Mouse (Mus musculus) neural tube, embryonic 15.5 days (tissue): ENCODE data around the gene Lrmda. TPM values are rescaled to one million over a fixed set of nuclear protein-coding genes. Genes with fewer than 3 reads are reported as not detected.

Source experiments
- ATAC-seq: fragments of 200-750 bp; cut with Nextera tagmentation; 2 replicates; pipeline ENCODE4 v1.8.0; 2017; ENCODE audit warnings: mild to moderate bottlenecking, moderate TSS enrichment, moderate library complexity; ENCODE audit not compliant: low FRiP score
- H3K27ac ChIP-seq: fragments of 300-500 bp; sonication (generic); replicated peaks from 2 replicates; pipeline ENCODE4 v1.5.1; 2015; ENCODE audit warnings: mild to moderate bottlenecking, inconsistent platforms
- H3K27me3 ChIP-seq: fragments of 300-500 bp; sonication (generic); replicated peaks from 2 replicates; pipeline ENCODE4 v1.6.1; 2015; ENCODE audit warnings: inconsistent platforms
- H3K36me3 ChIP-seq: fragments of 300-500 bp; sonication (generic); 2 replicates; pipeline ENCODE4 v1.6.1; 2015; ENCODE audit warnings: inconsistent platforms
- H3K4me1 ChIP-seq: fragments of 300-500 bp; sonication (generic); 2 replicates; pipeline ENCODE4 v1.6.1; 2015; ENCODE audit warnings: inconsistent platforms
- H3K4me2 ChIP-seq: fragments of 300-500 bp; sonication (generic); 2 replicates; pipeline ENCODE4 v1.6.1; 2015; ENCODE audit warnings: inconsistent platforms, mild to moderate bottlenecking, moderate library complexity
- H3K4me3 ChIP-seq: fragments of 300-500 bp; sonication (generic); replicated peaks from 2 replicates; pipeline ENCODE4 v1.5.1; 2015; ENCODE audit warnings: mild to moderate bottlenecking, inconsistent platforms
- H3K9ac ChIP-seq: fragments of 300-500 bp; sonication (generic); replicated peaks from 2 replicates; pipeline ENCODE4 v1.6.1; 2015; ENCODE audit warnings: mild to moderate bottlenecking, inconsistent platforms
- H3K9me3 ChIP-seq: fragments of 300-500 bp; sonication (generic); replicated peaks from 2 replicates; pipeline ENCODE4 v1.6.1; 2016; ENCODE audit warnings: inconsistent platforms
- WGBS: fragments of 180-500 bp; shearing (Covaris S2); methylation state at CpG from one replicate; pipeline ENCODE4 v1.1.7; 2015; ENCODE audit warnings: mixed read lengths; 5-methylcytosine and 5-hydroxymethylcytosine counted together
- polyA plus RNA-seq: library from polyadenylated mRNA; unstranded; fragments of >200 nt; fragmentation: Nextera tagmentation; extraction: Ambion mirVana; gene quantifications from 2 replicates; pipeline ENCODE4 v1.2.1, GENCODE M21; 2015

Lrmda gene
- polyA plus RNA-seq, 1 experiment from 2014 or later: 0.68 TPM

DNA sequence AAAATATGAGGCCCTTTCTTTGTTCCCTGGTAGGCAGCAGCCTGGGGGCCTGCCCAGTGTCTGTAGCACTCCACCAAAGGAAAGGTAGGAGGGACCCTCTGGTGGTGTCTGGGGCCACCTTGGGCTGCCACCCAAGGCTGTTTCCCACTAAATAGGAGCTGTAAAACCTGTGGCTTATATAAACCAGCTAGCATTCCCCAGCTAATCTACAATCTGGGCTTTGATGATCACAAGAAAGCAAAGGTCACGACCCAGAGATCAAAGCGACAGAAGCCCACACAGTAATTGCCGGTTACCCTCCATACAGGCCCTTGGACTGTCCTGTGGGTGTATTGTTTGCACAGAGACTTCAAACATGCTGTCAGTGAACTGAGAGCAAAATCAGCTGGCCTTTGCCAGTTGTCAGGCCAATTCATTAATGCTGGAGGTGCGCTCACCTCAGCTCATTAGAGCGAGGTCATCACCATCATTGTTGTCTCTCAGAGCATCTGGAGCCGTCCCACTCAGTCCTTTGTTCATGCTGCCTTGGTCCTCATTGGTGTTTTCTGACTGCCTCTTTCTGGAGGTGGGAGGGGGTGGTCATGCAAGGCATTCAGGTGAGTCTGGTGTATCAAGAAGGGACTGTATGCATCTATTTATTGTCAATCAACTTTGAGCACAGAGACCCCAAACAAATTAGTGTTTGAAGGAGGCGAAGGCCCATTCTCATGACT, 570.1 kb downstream of the Lrmda start:
- Histone ChIP-seq H3K4me2 (no peak overlapping the region), H3K9ac (no peak overlapping the region), H3K4me1 (peaks cover 4% of the 10 kb centered on the region; the same call in 1 of the 2 replicates), H3K27ac (no peak overlapping the region), H3K36me3 (no peaks in the 10 kb centered on the region), H3K4me3 (no peak overlapping the region), H3K9me3 (no peaks in the 10 kb centered on the region), H3K27me3 (0 out of 2 replicates have a peak, but pooled peaks cover 2% of the 10 kb centered on the region)
- no peak for ATAC-seq
- whole genome bisulfite sequencing: 37% methylated on average over 7 of the region's 7 CpGs

DNA sequence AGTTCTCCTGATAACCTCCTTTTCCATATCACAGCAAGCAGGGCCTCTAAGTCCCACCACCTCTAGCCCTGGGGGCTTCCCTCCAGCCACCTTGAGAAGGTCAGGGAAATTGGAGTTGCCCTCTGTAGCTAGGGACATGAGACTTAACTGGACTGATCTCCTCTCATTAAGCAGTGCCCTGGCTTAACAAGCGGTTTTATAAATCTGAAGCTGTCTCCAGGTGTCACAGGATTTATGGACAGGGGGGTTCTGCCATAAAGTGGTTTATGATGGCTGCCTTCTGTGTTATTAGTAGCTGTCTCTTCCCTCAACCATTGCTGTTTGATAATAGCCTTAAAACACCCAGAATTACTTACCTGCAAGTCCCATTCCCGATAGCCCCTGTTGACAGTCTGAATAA, 571.7 kb downstream of the Lrmda start:
- no peak overlapping the region for H3K4me2 ChIP-seq
- no peak for ATAC-seq
- WGBS: 39% methylated on average over 2 of the region's 2 CpGs
- H3K9me3 ChIP-seq: no peaks in the 10 kb centered on the region
- no peak overlapping the region for H3K27ac ChIP-seq
- no peak overlapping the region for H3K9ac ChIP-seq
- 0 out of 2 replicates have a peak, but pooled peaks cover 2% of the 10 kb centered on the region for H3K27me3 ChIP-seq
- peaks cover 4% of the 10 kb centered on the region; the same call in 1 of the 2 replicates for H3K4me1 ChIP-seq
- H3K36me3 ChIP-seq: no peaks in the 10 kb centered on the region
- no peak overlapping the region for H3K4me3 ChIP-seq

DNA sequence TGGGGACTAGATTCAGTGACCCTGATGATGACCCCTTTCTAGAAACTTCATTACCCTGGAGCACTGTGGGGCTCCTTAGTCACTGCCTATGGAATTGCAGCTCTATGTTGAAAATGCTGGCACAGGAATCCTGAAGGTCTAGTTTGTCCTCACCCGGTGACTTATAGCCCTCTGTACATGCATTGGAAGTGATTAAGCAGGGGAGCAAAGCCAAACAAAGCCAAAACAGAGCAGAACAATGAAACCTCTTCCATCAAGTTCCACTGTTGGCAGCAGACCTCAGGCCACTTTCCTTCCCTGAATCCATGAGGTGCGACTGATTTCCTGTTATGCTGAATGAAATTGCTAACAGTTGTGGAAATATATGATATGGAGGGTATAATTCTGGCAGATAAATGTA, 578.0 kb downstream of the Lrmda start:
- WGBS: 31% methylated on average over 2 of the region's 2 CpGs
- no peaks in the 10 kb centered on the region for H3K36me3 ChIP-seq
- H3K4me1 ChIP-seq: peaks cover 22% of the 10 kb centered on the region
- no peaks in the 10 kb centered on the region for H3K27me3 ChIP-seq
- H3K9me3 ChIP-seq: no peaks in the 10 kb centered on the region
- H3K4me3 ChIP-seq: no peak overlapping the region
- no peak overlapping the region for H3K4me2 ChIP-seq
- H3K9ac ChIP-seq: no peak overlapping the region
- no peak for ATAC-seq
- no peak overlapping the region for H3K27ac ChIP-seq

- Histone ChIP-seq H3K4me2 (no peak overlapping the region), H3K27ac (no peak overlapping the region), H3K27me3 (no peaks in the 10 kb centered on the region), H3K9ac (no peak overlapping the region), H3K36me3 (no peaks in the 10 kb centered on the region), H3K4me3 (no peak overlapping the region), H3K4me1 (peaks cover 22% of the 10 kb centered on the region), H3K9me3 (no peaks in the 10 kb centered on the region)
- 50% methylated on average over 5 of the region's 5 CpGs for WGBS
- no peak for ATAC-seq
Observed at GRCm38 (mm10) chr14:22598638-22599037, 579.1 kb downstream of the Lrmda start.

GRCm38 (mm10) chr14:22600166-22600565, 580.7 kb downstream of the Lrmda start:
- H3K9me3 ChIP-seq: no peaks in the 10 kb centered on the region
- no peak overlapping the region for H3K27ac ChIP-seq
- no peak for ATAC-seq
- no peak overlapping the region for H3K9ac ChIP-seq
- no peaks in the 10 kb centered on the region for H3K27me3 ChIP-seq
- H3K36me3 ChIP-seq: no peaks in the 10 kb centered on the region
- no peak overlapping the region for H3K4me3 ChIP-seq
- no peak overlapping the region for H3K4me2 ChIP-seq
- WGBS: 32% methylated on average over 3 of the region's 3 CpGs
- peaks cover 22% of the 10 kb centered on the region for H3K4me1 ChIP-seq

- 92% methylated on average over 2 of the region's 2 CpGs for WGBS
- no peak for ATAC-seq
- H3K4me2 ChIP-seq: no peak overlapping the region
- H3K9ac ChIP-seq: no peak overlapping the region
- H3K9me3 ChIP-seq: no peaks in the 10 kb centered on the region
- peaks cover 22% of the 10 kb centered on the region for H3K4me1 ChIP-seq
- H3K36me3 ChIP-seq: no peaks in the 10 kb centered on the region
- no peak overlapping the region for H3K27ac ChIP-seq
- H3K4me3 ChIP-seq: no peak overlapping the region
- H3K27me3 ChIP-seq: no peaks in the 10 kb centered on the region
Observed at GRCm38 (mm10) chr14:22602308-22602707, 582.8 kb downstream of the Lrmda start.

DNA sequence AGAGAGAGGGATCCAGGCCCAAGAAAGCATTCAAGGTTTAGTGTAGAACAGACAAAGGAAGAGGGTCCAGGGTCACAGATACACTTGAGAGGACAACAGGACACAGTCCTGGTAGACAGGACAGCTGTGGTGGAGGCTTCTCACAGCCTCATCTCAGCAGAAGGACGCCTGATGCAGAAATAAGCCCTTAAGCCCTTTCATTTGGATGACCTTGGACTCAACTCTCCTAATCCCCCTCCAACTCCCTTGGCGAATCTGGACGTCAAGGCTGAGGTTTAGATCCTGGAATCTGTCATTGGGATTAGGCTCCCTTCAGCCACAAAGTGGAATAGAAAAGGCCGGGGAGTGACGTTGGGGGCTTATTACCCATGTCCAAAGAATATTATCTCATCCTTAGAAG, 589.1 kb downstream of the Lrmda start:
- Histone ChIP-seq H3K27ac (no peak overlapping the region), H3K9ac (no peak overlapping the region), H3K27me3 (no peaks in the 10 kb centered on the region), H3K4me3 (no peak overlapping the region), H3K36me3 (no peaks in the 10 kb centered on the region), H3K9me3 (no peaks in the 10 kb centered on the region), H3K4me2 (no peak overlapping the region), H3K4me1 (no peaks in the 10 kb centered on the region)
- WGBS: 81% methylated on average over 5 of the region's 5 CpGs
- no peak for ATAC-seq

DNA sequence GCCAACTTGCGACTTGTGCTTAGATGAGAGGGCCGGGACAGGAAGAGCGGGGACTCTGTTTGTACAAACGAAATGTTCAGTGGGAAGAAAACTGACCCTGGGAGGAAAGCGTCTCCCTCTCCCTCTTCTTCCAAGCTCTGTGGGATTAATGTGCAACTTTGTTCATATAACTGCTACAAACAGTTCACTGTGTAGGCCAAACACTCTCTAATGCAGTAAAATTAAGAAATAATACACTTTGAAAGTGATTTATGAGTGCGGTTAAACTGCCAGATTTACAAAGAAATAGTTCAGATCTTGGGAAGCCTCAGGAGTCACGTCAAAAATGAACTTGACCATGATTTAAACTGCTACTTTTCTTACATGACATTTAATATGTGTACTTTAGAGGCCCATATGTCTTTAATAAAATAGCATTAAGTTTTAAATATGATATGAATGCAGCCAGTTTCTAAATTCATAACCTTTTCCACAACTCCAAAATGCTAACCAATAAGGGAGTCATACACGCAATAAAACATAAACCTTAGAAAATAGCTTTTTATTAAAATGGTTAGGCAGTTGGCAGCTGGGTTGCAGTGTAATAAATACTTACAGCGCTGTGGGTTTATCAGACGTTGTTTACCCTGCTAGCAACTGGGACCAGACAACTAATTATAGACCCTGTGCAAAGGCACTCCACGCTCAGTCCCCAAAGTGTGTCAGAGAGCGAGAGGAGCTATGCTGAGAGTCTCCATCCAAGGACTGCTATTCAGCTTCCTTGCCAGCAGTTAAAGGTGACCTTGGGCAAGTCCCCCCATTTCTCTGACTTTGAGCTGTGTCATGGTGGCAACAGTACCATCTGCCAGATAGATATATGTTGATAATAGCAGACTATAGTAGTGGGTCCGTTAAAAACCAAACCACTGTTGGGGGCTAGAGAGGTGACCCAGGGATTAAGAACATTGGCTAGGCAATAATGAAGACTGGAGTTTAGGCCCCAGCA, 590.0 kb downstream of the Lrmda start:
- no peak for ATAC-seq
- WGBS: 68% methylated on average over 13 of the region's 13 CpGs

DNA sequence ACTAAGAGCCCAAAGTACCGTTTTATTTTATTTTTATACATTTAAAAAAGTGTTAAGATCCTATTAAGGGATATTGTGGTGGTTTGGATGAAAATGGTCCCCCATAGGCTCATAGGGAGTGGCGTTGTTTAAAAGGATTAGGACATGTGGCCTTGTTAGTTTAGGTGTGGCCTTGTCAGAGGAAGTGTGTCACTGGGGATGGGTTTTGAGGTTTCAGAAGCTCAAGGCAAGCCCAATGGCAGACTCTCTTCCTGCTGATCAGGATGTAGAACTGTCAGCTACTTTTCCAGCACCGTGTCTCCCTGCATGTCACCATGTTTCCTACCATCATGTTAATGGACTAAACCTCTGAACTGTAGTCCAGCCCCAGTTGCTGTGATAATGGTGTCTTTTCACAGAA, 591.5 kb downstream of the Lrmda start:
- ATAC-seq: no peak
- Histone ChIP-seq H3K4me2 (no peak overlapping the region), H3K27ac (no peak overlapping the region), H3K4me3 (no peak overlapping the region), H3K9me3 (no peaks in the 10 kb centered on the region), H3K36me3 (no peaks in the 10 kb centered on the region), H3K4me1 (no peaks in the 10 kb centered on the region), H3K27me3 (no peaks in the 10 kb centered on the region), H3K9ac (no peak overlapping the region)
- 87% methylated on average over 3 of the region's 3 CpGs for WGBS

More for the DNA sequence above, 590.0 kb downstream of the Lrmda start:
- Histone ChIP-seq H3K9me3 (no peaks in the 10 kb centered on the region), H3K27me3 (no peaks in the 10 kb centered on the region), H3K4me3 (no peak overlapping the region), H3K9ac (no peak overlapping the region), H3K4me2 (no peak overlapping the region), H3K27ac (no peak overlapping the region), H3K36me3 (no peaks in the 10 kb centered on the region), H3K4me1 (no peaks in the 10 kb centered on the region)

- H3K27ac ChIP-seq: no peak overlapping the region
- no peaks in the 10 kb centered on the region; the same call in 1 of the 2 replicates for H3K4me1 ChIP-seq
- H3K27me3 ChIP-seq: no peaks in the 10 kb centered on the region
- H3K4me2 ChIP-seq: no peak overlapping the region
- no peak overlapping the region for H3K4me3 ChIP-seq
- H3K9ac ChIP-seq: no peak overlapping the region
- no peaks in the 10 kb centered on the region for H3K36me3 ChIP-seq
- ATAC-seq: no peak
- no peaks in the 10 kb centered on the region for H3K9me3 ChIP-seq
Observed at GRCm38 (mm10) chr14:22620191-22620590, 600.7 kb downstream of the Lrmda start.

GRCm38 (mm10) chr14:22621941-22622340, 602.4 kb downstream of the Lrmda start:
- ATAC-seq: no peak
- 90% methylated on average over 3 of the region's 3 CpGs for WGBS
- Histone ChIP-seq H3K9ac (no peak overlapping the region), H3K27ac (no peak overlapping the region), H3K27me3 (no peaks in the 10 kb centered on the region), H3K4me3 (no peak overlapping the region), H3K36me3 (no peaks in the 10 kb centered on the region), H3K4me2 (no peak overlapping the region), H3K9me3 (no peaks in the 10 kb centered on the region), H3K4me1 (no peaks in the 10 kb centered on the region; the same call in 1 of the 2 replicates)
